Mouse (Mus musculus) common myeloid progenitor, adult 5-6 weeks (primary cell): Measurements from ENCODE around the gene Pla2g7. TPM values are rescaled to one million over a fixed set of nuclear protein-coding genes. Genes with fewer than 3 reads are reported as not detected.

Experiments
- ATAC-seq: replicated peaks from 2 replicates; pipeline ENCODE4 v1.8.0; 2016; ENCODE audit warnings: low read depth, mild to moderate bottlenecking, moderate TSS enrichment, inconsistent platforms; ENCODE audit not compliant: poor library complexity, severe bottlenecking
- total RNA-seq: library from RNA; stranded (forward); fragments of 200-1000, 187-1606 nt; gene quantifications from 2 replicates; pipeline ENCODE4 v1.2.3, GENCODE M21; 2017

Pla2g7 gene
- total RNA-seq, 1 experiment from 2014 or later: 0.46 TPM

- ATAC-seq: no peak
Observed at GRCm38 (mm10) chr17:43640825-43641224, 72.9 kb downstream of the Pla2g7 start.

GRCm38 (mm10) chr17:43643191-43643590 is 75.3 kb downstream of the Pla2g7 start:
- ATAC-seq: no peak

GRCm38 (mm10) chr17:43644375-43644774 is 76.5 kb downstream of the Pla2g7 start:
- ATAC-seq: peak; percentile 29

- 0 out of 2 replicates have a peak, but pooled peaks have one; percentile 37 for ATAC-seq
Observed at GRCm38 (mm10) chr17:43645136-43645535, 77.2 kb downstream of the Pla2g7 start.

- no peak for ATAC-seq
Observed at GRCm38 (mm10) chr17:43646925-43647324, 79.0 kb downstream of the Pla2g7 start.

GRCm38 (mm10) chr17:43649641-43650436 is 81.9 kb downstream of the Pla2g7 start:
- ATAC-seq: peak; percentile 65; the same call in 1 of the 2 replicates

GRCm38 (mm10) chr17:43651314-43652046 is 83.6 kb downstream of the Pla2g7 start:
- peak; percentile 78 for ATAC-seq

Other genes with a start within 250 kb of the Pla2g7 start
- not detected in 2 replicates for gene Adgrf5, start 207.6 kb upstream of the Pla2g7 start, total RNA-seq
- not detected in 2 replicates for gene Mep1a, start 65.3 kb upstream of the Pla2g7 start, total RNA-seq
- not detected in 2 replicates for gene Ankrd66, start 24.5 kb upstream of the Pla2g7 start, total RNA-seq
- gene Tdrd6, start 62.2 kb downstream of the Pla2g7 start, total RNA-seq: not detected in 2 replicates
- 0.73 and 5.7 TPM in 2 replicates for gene Slc25a27, start 99.1 kb downstream of the Pla2g7 start, total RNA-seq
- 0.73 and 2.0 TPM in 2 replicates for gene Cyp39a1, start 99.3 kb downstream of the Pla2g7 start, total RNA-seq
- gene Rcan2, start 233.3 kb downstream of the Pla2g7 start, total RNA-seq: not detected in 2 replicates